Mouse (Mus musculus) thymus, postnatal 0 days (tissue): ENCODE results near the gene Tctn1. TPM values are rescaled to one million over a fixed set of nuclear protein-coding genes. Genes with fewer than 3 reads are reported as not detected.
A peak's percentile ranks its signal among the peaks of the same experiment; 100 is the strongest.

Source experiments
- DNase-seq: peaks from one replicate; pipeline ENCODE4 v3.0.0-alpha.2; 2015; ENCODE audit warnings: low spot score
- polyA plus RNA-seq: library from polyadenylated mRNA; unstranded; fragments of >200 nt; fragmentation: Nextera tagmentation; extraction: Ambion mirVana; gene quantifications from 2 replicates; pipeline ENCODE4 v1.2.1, GENCODE M21; 2015

The Tctn1 gene
- polyA plus RNA-seq, 1 experiment from 2014 or later = 3.3 TPM

GRCm38 (mm10) chr5:122247934-122248333 is 16.3 kb downstream of the Tctn1 start:
- no peak for DNase-seq

GRCm38 (mm10) chr5:122247529-122247928 is 16.7 kb downstream of the Tctn1 start:
- DNase-seq = no peak

GRCm38 (mm10) chr5:122246547-122247167 is 17.6 kb downstream of the Tctn1 start:
- DNase-seq = no peak

- no peak for DNase-seq
Measured at GRCm38 (mm10) chr5:122245186-122245585, 19.1 kb downstream of the Tctn1 start.

GRCm38 (mm10) chr5:122243781-122244523 is 20.3 kb downstream of the Tctn1 start:
- peak; percentile 7 for DNase-seq

GRCm38 (mm10) chr5:122242521-122243123 is 21.6 kb downstream of the Tctn1 start:
- DNase-seq = no peak

- no peak for DNase-seq
Measured at GRCm38 (mm10) chr5:122240989-122241388, 23.3 kb downstream of the Tctn1 start.

- no peak for DNase-seq
Measured at GRCm38 (mm10) chr5:122240521-122240920, 23.7 kb downstream of the Tctn1 start.

- DNase-seq = no peak
Measured at GRCm38 (mm10) chr5:122239618-122240017, 24.6 kb downstream of the Tctn1 start.

GRCm38 (mm10) chr5:122237200-122237599 is 27.1 kb downstream of the Tctn1 start:
- no peak for DNase-seq

- peak; percentile 76 for DNase-seq
Measured at GRCm38 (mm10) chr5:122235196-122235836, 28.9 kb downstream of the Tctn1 start.

GRCm38 (mm10) chr5:122234319-122235195 is 29.7 kb downstream of the Tctn1 start:
- DNase-seq = peak; percentile 86

GRCm38 (mm10) chr5:122233695-122234094 is 30.6 kb downstream of the Tctn1 start:
- peak; percentile 9 for DNase-seq

- DNase-seq = peak; percentile 27
Measured at GRCm38 (mm10) chr5:122233077-122233581, 31.1 kb downstream of the Tctn1 start.

- peak; percentile 42 for DNase-seq
Measured at GRCm38 (mm10) chr5:122232004-122232403, 32.3 kb downstream of the Tctn1 start.

GRCm38 (mm10) chr5:122231431-122231830 is 32.8 kb downstream of the Tctn1 start:
- DNase-seq = peak; percentile 13

- peak; percentile 5 for DNase-seq
Measured at GRCm38 (mm10) chr5:122230816-122231215, 33.4 kb downstream of the Tctn1 start.

GRCm38 (mm10) chr5:122228772-122229171 is 35.5 kb downstream of the Tctn1 start:
- DNase-seq = no peak

GRCm38 (mm10) chr5:122228271-122228765 is 35.9 kb downstream of the Tctn1 start:
- no peak for DNase-seq

- DNase-seq = no peak
Measured at GRCm38 (mm10) chr5:122224291-122224690, 40.0 kb downstream of the Tctn1 start.
